Mouse (Mus musculus): ENCODE data around the gene Vti1b.

GRCm38 (mm10) chr12:79130299-79131177 is 41.9 kb downstream of the Vti1b start, which contains the start of gene Arg2:
- no peak for TF ChIP-seq CTCF (IDR thresholded peaks at IDR 0.05; ENCODE audit: control insufficient read depth, insufficient read depth, insufficient read length)
- no peak for TF ChIP-seq MAX (IDR thresholded peaks at IDR 0.05)
- TF ChIP-seq USF1 (IDR thresholded peaks at IDR 0.05; ENCODE audit: low read depth) = no peak

Measured in C2C12 (cell line).